ENCODE assay signal across 33 mouse cellular contexts in genomic region chr6:117991928-117992327, GRCm38 (mm10). TPM values are rescaled to one million over a fixed set of nuclear protein-coding genes. Genes with fewer than 3 reads are reported as not detected.
"Had no signal": no experiment of that assay in that cellular context is flagged by ENCODE, and none has a peak within 500 bp of the region (broad histone marks: within the 10 kb centered on the region; RNA-seq: fewer than 3 reads in every experiment).

No protein-coding gene starts in this region.

- H3K36me3 ChIP-seq: heart, embryonic 10.5 days; heart, embryonic 12.5 days; heart, embryonic 13.5 days; heart, embryonic 15.5 days; hindbrain, embryonic 10.5 days; hindbrain, embryonic 12.5 days; hindbrain, embryonic 13.5 days; hindbrain, embryonic 15.5 days; intestine, embryonic 15.5 days; kidney, embryonic 15.5 days had no signal

- H3K27me3 ChIP-seq: hindbrain, embryonic 12.5 days; hindbrain, embryonic 15.5 days; kidney, embryonic 15.5 days had no signal

- H3K4me1 ChIP-seq: heart, embryonic 12.5 days; heart, embryonic 13.5 days; heart, embryonic 15.5 days; hindbrain, embryonic 10.5 days; hindbrain, embryonic 12.5 days; hindbrain, embryonic 15.5 days; intestine, embryonic 15.5 days; kidney, embryonic 15.5 days had no signal

- H3K27ac ChIP-seq: heart, embryonic 10.5 days; heart, embryonic 13.5 days; heart, embryonic 15.5 days; hindbrain, embryonic 10.5 days; hindbrain, embryonic 12.5 days; hindbrain, embryonic 13.5 days; hindbrain, embryonic 14.5 days; hindbrain, embryonic 15.5 days; hindbrain, postnatal 0 days; intestine, embryonic 15.5 days; kidney, embryonic 15.5 days; kidney, postnatal 0 days; layer of hippocampus, adult 2 months had no signal

- H3K4me2 ChIP-seq: heart, embryonic 11.5 days; heart, embryonic 12.5 days; heart, embryonic 13.5 days; heart, embryonic 15.5 days; hindbrain, embryonic 12.5 days; hindbrain, embryonic 13.5 days; hindbrain, embryonic 14.5 days; hindbrain, embryonic 15.5 days; intestine, embryonic 15.5 days; kidney, embryonic 15.5 days had no signal

- H3K9me3 ChIP-seq: heart, embryonic 10.5 days; heart, embryonic 12.5 days; heart, embryonic 13.5 days; heart, embryonic 15.5 days; hindbrain, embryonic 10.5 days; hindbrain, embryonic 12.5 days; hindbrain, embryonic 13.5 days; hindbrain, embryonic 15.5 days; intestine, embryonic 15.5 days; kidney, embryonic 15.5 days had no signal

- DNase-seq: kidney, adult 11 months; kidney, adult 18-20 months; kidney, adult 2 months; kidney, adult 8-10 months; kidney, adult 9 months; kidney, postnatal 10 days; kidney, postnatal 14 days; kidney, postnatal 25 days; kidney, postnatal 36 days; kidney, postnatal 4 days; layer of hippocampus, adult 9-11 months; layer of hippocampus, postnatal 36 days had no signal

- ATAC-seq: hindbrain, embryonic 16.5 days; hindbrain, postnatal 0 days; inflammation-experienced regulatory T-cells, adult 6 months; intestine, embryonic 15.5 days; intestine, embryonic 16.5 days; intestine, postnatal 0 days had no signal

- H3K9ac ChIP-seq: heart, embryonic 12.5 days; heart, embryonic 13.5 days; heart, embryonic 15.5 days; hindbrain, embryonic 12.5 days; hindbrain, embryonic 13.5 days; hindbrain, embryonic 14.5 days; hindbrain, embryonic 15.5 days; intestine, embryonic 15.5 days; kidney, embryonic 15.5 days had no signal

- H3K4me3 ChIP-seq: heart, embryonic 10.5 days; heart, embryonic 12.5 days; heart, embryonic 13.5 days; heart, embryonic 15.5 days; hindbrain, embryonic 10.5 days; hindbrain, embryonic 12.5 days; hindbrain, embryonic 13.5 days; hindbrain, embryonic 15.5 days; intestine, embryonic 15.5 days; kidney, embryonic 15.5 days; layer of hippocampus, adult 2 months had no signal

RNA-seq across cellular contexts. Expression of gene Rasgef1a, which starts 19.3 kb away (rescaled TPM):
- polyA plus RNA-seq: hindbrain, embryonic 10.5 days; hindbrain, embryonic 11.5 days had no signal

RNA-seq across cellular contexts. Expression of gene Fxyd4, which starts 54.4 kb away (rescaled TPM):
- polyA plus RNA-seq: large intestine, adult 2 months had no signal
